Mouse (Mus musculus) embryonic facial prominence, embryonic 12.5 days (tissue): ENCODE results near the gene Gna15. TPM values are rescaled to one million over a fixed set of nuclear protein-coding genes. Genes with fewer than 3 reads are reported as not detected.

Experiments
- ATAC-seq: fragments of 200-750 bp; cut with Nextera tagmentation; 2 replicates; pipeline ENCODE4 v1.8.0; 2017; ENCODE audit not compliant: insufficient number of reproducible peaks, insufficient read depth, low FRiP score, low TSS enrichment
- H3K27ac ChIP-seq: fragments of 300-500 bp; sonication (generic); 2 replicates; pipeline ENCODE4 v1.5.1; 2016; ENCODE audit warnings: mild to moderate bottlenecking
- H3K27me3 ChIP-seq: fragments of 300-500 bp; sonication (generic); 2 replicates; pipeline ENCODE4 v1.6.1; 2016; ENCODE audit warnings: mild to moderate bottlenecking, moderate library complexity
- H3K36me3 ChIP-seq: fragments of 300-500 bp; sonication (generic); 2 replicates; pipeline ENCODE4 v1.6.1; 2016; ENCODE audit warnings: mild to moderate bottlenecking
- H3K4me1 ChIP-seq: fragments of 300-500 bp; sonication (generic); 2 replicates; pipeline ENCODE4 v1.6.1; 2016
- H3K4me2 ChIP-seq: fragments of 300-500 bp; sonication (generic); replicated peaks from 2 replicates; pipeline ENCODE4 v1.6.1; 2016; ENCODE audit warnings: mild to moderate bottlenecking, moderate library complexity
- H3K4me3 ChIP-seq: fragments of 300-500 bp; sonication (generic); 2 replicates; pipeline ENCODE4 v1.5.1; 2016; ENCODE audit warnings: mild to moderate bottlenecking
- H3K9ac ChIP-seq: fragments of 300-500 bp; sonication (generic); 2 replicates; pipeline ENCODE4 v1.6.1; 2016; ENCODE audit warnings: mild to moderate bottlenecking, moderate library complexity
- H3K9me3 ChIP-seq: fragments of 300-500 bp; sonication (generic); 2 replicates; pipeline ENCODE4 v1.6.1; 2016; ENCODE audit warnings: mild to moderate bottlenecking, moderate library complexity
- WGBS: fragments of 180-500 bp; shearing (Covaris S2); methylation state at CpG from one replicate; pipeline ENCODE4 v1.1.7; 2016; 5-methylcytosine and 5-hydroxymethylcytosine counted together
- polyA plus RNA-seq: library from polyadenylated mRNA; unstranded; fragments of >200 nt; fragmentation: Nextera tagmentation; extraction: Ambion mirVana; gene quantifications from 2 replicates; pipeline ENCODE4 v1.2.1, GENCODE M21; 2016

The Gna15 gene
- polyA plus RNA-seq, 1 experiment from 2014 or later: 0.86 TPM

GRCm38 (mm10) chr10:81519227-81519977 is 4.6 kb downstream of the Gna15 start:
- Histone ChIP-seq H3K36me3 (no peaks in the 10 kb centered on the region), H3K4me3 (no peak overlapping the region), H3K9me3 (no peaks in the 10 kb centered on the region), H3K4me2 (no peak overlapping the region), H3K27me3 (peaks cover 15% of the 10 kb centered on the region), H3K27ac (no peak overlapping the region), H3K9ac (no peak overlapping the region), H3K4me1 (0 out of 2 replicates have a peak, but pooled peaks cover 3% of the 10 kb centered on the region)
- no peak for ATAC-seq
- 82% methylated on average over 6 of the region's 6 CpGs for WGBS

- no peak overlapping the region for H3K4me2 ChIP-seq
- no peak for ATAC-seq
- H3K4me3 ChIP-seq: no peak overlapping the region
- peaks cover 4% of the 10 kb centered on the region; the same call in 1 of the 2 replicates for H3K9me3 ChIP-seq
- WGBS: 11% methylated on average over 4 of the region's 4 CpGs
- H3K27ac ChIP-seq: no peak overlapping the region
- no peaks in the 10 kb centered on the region for H3K36me3 ChIP-seq
- 0 out of 2 replicates have a peak, but pooled peaks cover 8% of the 10 kb centered on the region for H3K27me3 ChIP-seq
- no peak overlapping the region for H3K9ac ChIP-seq
- no peaks in the 10 kb centered on the region for H3K4me1 ChIP-seq
Measured at GRCm38 (mm10) chr10:81518546-81518945, 5.5 kb downstream of the Gna15 start.

GRCm38 (mm10) chr10:81517227-81517626 is 6.8 kb downstream of the Gna15 start:
- H3K27me3 ChIP-seq: peaks cover 9% of the 10 kb centered on the region
- H3K9me3 ChIP-seq: peaks cover 4% of the 10 kb centered on the region; the same call in 1 of the 2 replicates
- no peak for ATAC-seq
- H3K4me2 ChIP-seq: no peak overlapping the region
- 0 out of 2 replicates have a peak, but pooled peaks cover 2% of the 10 kb centered on the region for H3K4me1 ChIP-seq
- 77% methylated on average over 8 of the region's 8 CpGs for whole genome bisulfite sequencing
- no peak overlapping the region for H3K9ac ChIP-seq
- no peak overlapping the region for H3K27ac ChIP-seq
- no peaks in the 10 kb centered on the region for H3K36me3 ChIP-seq
- H3K4me3 ChIP-seq: no peak overlapping the region

GRCm38 (mm10) chr10:81513798-81514197 is 10.2 kb downstream of the Gna15 start:
- ATAC-seq: no peak
- 89% methylated on average over 5 of the region's 5 CpGs for WGBS

GRCm38 (mm10) chr10:81510246-81510810 is 13.7 kb downstream of the Gna15 start:
- Histone ChIP-seq H3K9me3 (peaks cover 4% of the 10 kb centered on the region; the same call in 1 of the 2 replicates), H3K4me3 (no peak overlapping the region), H3K36me3 (no peaks in the 10 kb centered on the region), H3K4me1 (0 out of 2 replicates have a peak, but pooled peaks cover 6% of the 10 kb centered on the region), H3K27me3 (peaks cover 10% of the 10 kb centered on the region), H3K27ac (no peak overlapping the region), H3K9ac (no peak overlapping the region), H3K4me2 (no peak overlapping the region)
- ATAC-seq: no peak
- WGBS: 77% methylated on average over 14 of the region's 14 CpGs

More at GRCm38 (mm10) chr10:81513798-81514197, 10.2 kb downstream of the Gna15 start:
- Histone ChIP-seq H3K4me2 (no peak overlapping the region), H3K9ac (no peak overlapping the region), H3K4me3 (no peak overlapping the region), H3K36me3 (no peaks in the 10 kb centered on the region), H3K27ac (no peak overlapping the region), H3K27me3 (peaks cover 18% of the 10 kb centered on the region), H3K9me3 (peaks cover 4% of the 10 kb centered on the region; the same call in 1 of the 2 replicates), H3K4me1 (0 out of 2 replicates have a peak, but pooled peaks cover 6% of the 10 kb centered on the region)

GRCm38 (mm10) chr10:81507691-81508489 is 16.1 kb downstream of the Gna15 start:
- Histone ChIP-seq H3K4me3 (no peak overlapping the region), H3K27ac (no peak overlapping the region), H3K36me3 (no peaks in the 10 kb centered on the region), H3K4me2 (no peak overlapping the region), H3K4me1 (0 out of 2 replicates have a peak, but pooled peaks cover 6% of the 10 kb centered on the region), H3K9ac (no peak overlapping the region), H3K27me3 (peaks cover 19% of the 10 kb centered on the region), H3K9me3 (no peaks in the 10 kb centered on the region)
- no peak for ATAC-seq
- 75% methylated on average over 13 of the region's 13 CpGs for WGBS

- no peaks in the 10 kb centered on the region for H3K9me3 ChIP-seq
- no peak for ATAC-seq
- H3K4me2 ChIP-seq: no peak overlapping the region
- H3K27ac ChIP-seq: no peak overlapping the region
- WGBS: 41% methylated on average over 6 of the region's 6 CpGs
- 0 out of 2 replicates have a peak, but pooled peaks cover 3% of the 10 kb centered on the region for H3K4me1 ChIP-seq
- no peak overlapping the region for H3K4me3 ChIP-seq
- no peak overlapping the region for H3K9ac ChIP-seq
- H3K36me3 ChIP-seq: no peaks in the 10 kb centered on the region
- peaks cover 17% of the 10 kb centered on the region for H3K27me3 ChIP-seq
Measured at GRCm38 (mm10) chr10:81507095-81507494, 16.9 kb downstream of the Gna15 start.

GRCm38 (mm10) chr10:81505016-81505664 is 18.9 kb downstream of the Gna15 start:
- WGBS: 80% methylated on average over 15 of the region's 15 CpGs
- Histone ChIP-seq H3K27ac (no peak overlapping the region), H3K4me2 (no peak overlapping the region), H3K9ac (no peak overlapping the region), H3K36me3 (no peaks in the 10 kb centered on the region), H3K4me1 (no peaks in the 10 kb centered on the region), H3K27me3 (peaks cover 11% of the 10 kb centered on the region), H3K4me3 (no peak overlapping the region), H3K9me3 (no peaks in the 10 kb centered on the region)
- no peak for ATAC-seq

- H3K4me2 ChIP-seq: peak overlapping the region; percentile 57
- H3K4me3 ChIP-seq: peak overlapping the region; percentile 31
- no peaks in the 10 kb centered on the region for H3K36me3 ChIP-seq
- H3K27me3 ChIP-seq: peaks cover 9% of the 10 kb centered on the region
- H3K4me1 ChIP-seq: no peaks in the 10 kb centered on the region
- ATAC-seq: no peak; the same call in 1 of the 2 replicates
- no peaks in the 10 kb centered on the region for H3K9me3 ChIP-seq
- no peak overlapping the region for H3K9ac ChIP-seq
- whole genome bisulfite sequencing: 6% methylated on average over 36 of the region's 36 CpGs
- H3K27ac ChIP-seq: no peak overlapping the region
Measured at GRCm38 (mm10) chr10:81502658-81503057, 21.4 kb downstream of the Gna15 start.

GRCm38 (mm10) chr10:81501863-81502262 is 22.2 kb downstream of the Gna15 start:
- Histone ChIP-seq H3K9me3 (no peaks in the 10 kb centered on the region), H3K27ac (no peak overlapping the region), H3K4me1 (no peaks in the 10 kb centered on the region), H3K36me3 (no peaks in the 10 kb centered on the region), H3K9ac (no peak overlapping the region), H3K4me2 (no peak overlapping the region), H3K27me3 (peaks cover 9% of the 10 kb centered on the region), H3K4me3 (no peak overlapping the region)
- ATAC-seq: no peak
- 78% methylated on average over 5 of the region's 5 CpGs for WGBS

GRCm38 (mm10) chr10:81500032-81500431 is 24.0 kb downstream of the Gna15 start, which contains the start of gene S1pr4:
S1pr4 (minus strand) TSS chr10:81500132.
- WGBS: 85% methylated on average over 3 of the region's 3 CpGs
- H3K4me3 ChIP-seq: no peak within 1 kb of the TSS
- H3K9me3 ChIP-seq: no peaks in the 10 kb centered on the region
- no peak within 1 kb of the TSS for H3K9ac ChIP-seq
- ATAC-seq: no peak
- H3K36me3 ChIP-seq: no peaks in the 10 kb centered on the region
- no peak within 1 kb of the TSS for H3K4me2 ChIP-seq
- H3K27me3 ChIP-seq: peaks cover 9% of the 10 kb centered on the region; the same call in 1 of the 2 replicates
- H3K27ac ChIP-seq: no peak within 1 kb of the TSS
- H3K4me1 ChIP-seq: peaks cover 6% of the 10 kb centered on the region
